Mouse (Mus musculus): ENCODE measurements at regions not wholly inside any gene's neighbourhood (a gene's known extent, or its start where the extent isn't known, plus 50 kb on each side); places are given as distances from the start of the nearest gene placed in this dataset.

- DNase-seq: no peak
These were observed 777.3 kb upstream of the Gm8797 start for GRCm38 (mm10) chr3:4973278-4973677.

GRCm38 (mm10) chr3:4973764-4974163 is 776.8 kb upstream of the Gm8797 start:
- no peak for DNase-seq

GRCm38 (mm10) chr3:4974659-4975058 is 775.9 kb upstream of the Gm8797 start:
- no peak for DNase-seq

DNA sequence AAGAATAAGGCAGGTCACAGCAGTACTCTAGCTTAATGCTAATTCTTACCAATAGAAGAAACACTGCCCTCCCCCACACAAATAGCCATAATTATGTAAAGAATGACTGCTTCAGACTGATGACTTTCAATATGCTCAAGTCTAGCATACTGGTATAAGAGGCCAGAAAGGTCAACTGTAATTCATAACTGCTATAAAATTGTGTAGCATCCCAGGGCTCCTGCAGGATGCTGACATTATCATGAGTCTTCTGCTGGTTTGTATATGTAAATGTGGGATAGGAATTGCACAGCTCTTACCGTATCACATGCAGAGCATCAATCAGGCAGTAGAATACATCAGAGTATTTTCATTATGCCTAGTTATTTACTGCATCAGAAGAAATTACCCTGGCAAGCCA is 774.3 kb upstream of the Gm8797 start:
- DNase-seq: no peak

GRCm38 (mm10) chr3:5017742-5018141 is 732.9 kb upstream of the Gm8797 start:
- DNase-seq: no peak

All from kidney, adult 8-10 months (tissue).